Mouse (Mus musculus): ENCODE measurements around the gene Csf2ra.
A peak's percentile ranks its signal among the peaks of the same experiment; 100 is the strongest.
"Not testable (repeated sequence)": the region's sequence is repeated elsewhere in the genome, so short reads cannot be mapped to it uniquely, and the experiment has no call there.

Csf2ra gene

GRCm38 (mm10) chr19:61227941-61228701, at the start of gene Csf2ra:
Gene Csf2ra, minus strand, starts transcription at chr19:61228429.
- DNase-seq, result peak; percentile 64

- no peak for DNase-seq
Observed at GRCm38 (mm10) chr19:61275446-61275845, 47.2 kb upstream of the Csf2ra start.

DNA sequence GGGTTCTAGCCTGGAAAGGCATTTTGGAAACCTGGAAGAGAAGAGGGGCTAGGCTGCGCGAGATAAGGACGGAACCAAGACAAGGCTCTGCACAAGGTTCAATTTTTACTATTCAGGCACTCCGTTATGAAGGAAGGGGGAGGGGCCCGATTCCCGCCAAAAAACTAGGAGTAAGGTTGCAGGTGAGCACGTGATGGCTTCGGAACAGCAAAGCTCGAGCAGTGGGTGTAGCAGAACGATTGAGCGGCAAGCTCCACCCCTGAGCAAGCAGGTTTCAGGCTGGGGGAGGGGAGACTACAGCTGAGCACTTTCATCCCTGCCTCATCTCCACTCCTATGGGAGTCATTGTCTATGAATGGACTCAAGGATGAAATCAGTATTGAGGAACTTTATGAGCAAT, 40.9 kb upstream of the Csf2ra start:
- DNase-seq, result not testable (repeated sequence)

- no peak for DNase-seq
Observed at GRCm38 (mm10) chr19:61267141-61267540, 38.9 kb upstream of the Csf2ra start.

GRCm38 (mm10) chr19:61266651-61267050, 38.4 kb upstream of the Csf2ra start:
- no peak for DNase-seq

DNA sequence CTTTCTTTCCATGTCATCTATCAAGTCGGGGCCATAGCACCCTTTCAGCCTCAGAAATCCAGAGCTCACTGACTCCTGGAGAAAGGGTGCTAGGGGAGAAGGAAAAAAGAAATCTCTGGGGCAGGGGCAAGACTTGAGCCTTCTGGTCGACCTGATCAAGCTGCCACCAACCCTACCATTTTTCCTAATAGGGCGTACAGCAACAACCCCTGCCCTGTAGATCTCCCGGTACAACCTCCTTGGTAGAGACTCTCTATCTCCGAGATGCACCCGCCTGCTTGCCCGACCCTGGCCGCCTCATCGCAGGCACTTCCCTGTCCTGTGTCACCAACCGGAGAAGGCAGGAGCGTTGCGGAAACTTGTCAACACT, 38.0 kb upstream of the Csf2ra start:
- peak; percentile 12 for DNase-seq

DNA sequence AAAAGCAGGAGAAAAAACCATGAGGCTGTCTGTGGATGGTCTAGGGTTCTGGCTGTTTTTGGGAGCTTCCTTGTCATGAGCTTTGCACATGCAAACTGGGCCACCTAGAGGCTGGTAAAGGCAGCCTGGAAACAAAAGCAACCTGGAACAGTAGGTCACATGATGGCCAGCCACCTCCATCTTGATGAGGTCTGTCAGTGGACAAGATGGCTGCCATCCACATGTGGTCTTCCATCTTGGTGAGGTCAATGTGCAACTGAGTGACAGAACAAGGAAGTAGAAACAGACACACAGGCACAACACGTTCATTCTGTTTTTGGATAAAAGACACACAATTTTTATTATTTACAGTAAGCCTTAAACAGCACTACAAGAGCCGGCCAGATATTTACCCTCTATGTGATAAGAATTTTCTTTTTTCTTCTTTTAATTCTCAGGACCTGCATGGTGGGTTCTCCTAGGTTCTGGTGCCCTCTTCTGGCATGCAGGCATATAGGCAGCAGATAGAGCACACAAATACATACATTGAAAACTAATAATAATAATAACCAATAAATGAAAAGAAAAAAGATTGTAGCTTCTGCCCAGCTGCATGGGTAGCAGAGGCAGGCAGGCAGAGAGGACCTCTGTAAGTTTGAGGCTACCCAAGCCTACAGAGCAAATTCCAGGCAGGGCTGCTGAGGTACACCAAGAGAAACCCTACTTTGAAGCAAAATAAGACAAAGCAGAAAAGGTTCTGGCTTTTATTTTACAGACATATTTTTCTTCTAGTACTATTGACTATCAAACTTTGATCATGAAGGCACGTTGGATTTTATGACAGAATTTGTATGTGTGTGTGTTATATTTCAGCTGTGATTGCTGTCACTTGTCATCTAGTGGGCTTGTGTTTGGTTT, 37.4 kb upstream of the Csf2ra start:
- peak; percentile 42 for DNase-seq

GRCm38 (mm10) chr19:61264933-61265332, 36.7 kb upstream of the Csf2ra start:
- DNase-seq, result no peak

DNA sequence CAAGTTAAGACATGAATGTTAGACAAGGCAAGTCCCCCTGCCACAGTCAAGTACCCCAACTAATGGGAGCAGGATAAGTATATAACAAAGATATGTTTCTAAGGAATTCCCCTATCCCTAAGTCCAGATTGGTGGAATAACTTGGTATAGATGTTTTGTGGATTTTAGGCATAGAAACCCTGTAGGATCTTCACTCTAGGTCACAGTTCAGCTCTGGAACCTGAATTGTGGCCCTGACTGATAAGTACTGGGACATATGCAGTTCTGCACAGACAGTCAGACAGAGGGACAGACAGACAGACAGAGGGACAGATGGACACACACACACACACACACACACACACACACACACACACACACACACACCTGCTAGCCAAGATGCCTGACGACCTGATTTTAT, 36.0 kb upstream of the Csf2ra start:
- DNase-seq, result no peak

- no peak for DNase-seq
Observed at GRCm38 (mm10) chr19:61261241-61261640, 33.0 kb upstream of the Csf2ra start.

DNA sequence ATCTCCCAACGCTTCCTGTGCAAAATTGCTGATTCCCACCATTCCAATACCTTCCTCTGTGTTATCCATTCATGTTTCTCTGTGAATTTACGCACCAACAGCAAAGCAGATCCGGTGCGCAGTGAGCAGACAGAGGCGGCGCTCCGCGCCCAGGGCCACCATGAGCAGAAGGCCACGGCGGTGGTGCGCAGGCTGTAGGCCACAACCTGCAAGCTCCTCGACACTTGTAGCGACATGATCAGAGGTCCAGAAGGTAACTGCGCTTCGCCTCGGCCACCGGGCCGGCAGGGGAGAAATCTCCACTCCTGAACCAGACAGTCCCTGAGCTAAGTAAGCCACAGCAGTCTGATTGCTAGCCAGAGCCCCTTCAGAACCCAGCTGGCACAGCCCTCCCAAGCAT, 29.5 kb upstream of the Csf2ra start:
- no peak for DNase-seq

DNA sequence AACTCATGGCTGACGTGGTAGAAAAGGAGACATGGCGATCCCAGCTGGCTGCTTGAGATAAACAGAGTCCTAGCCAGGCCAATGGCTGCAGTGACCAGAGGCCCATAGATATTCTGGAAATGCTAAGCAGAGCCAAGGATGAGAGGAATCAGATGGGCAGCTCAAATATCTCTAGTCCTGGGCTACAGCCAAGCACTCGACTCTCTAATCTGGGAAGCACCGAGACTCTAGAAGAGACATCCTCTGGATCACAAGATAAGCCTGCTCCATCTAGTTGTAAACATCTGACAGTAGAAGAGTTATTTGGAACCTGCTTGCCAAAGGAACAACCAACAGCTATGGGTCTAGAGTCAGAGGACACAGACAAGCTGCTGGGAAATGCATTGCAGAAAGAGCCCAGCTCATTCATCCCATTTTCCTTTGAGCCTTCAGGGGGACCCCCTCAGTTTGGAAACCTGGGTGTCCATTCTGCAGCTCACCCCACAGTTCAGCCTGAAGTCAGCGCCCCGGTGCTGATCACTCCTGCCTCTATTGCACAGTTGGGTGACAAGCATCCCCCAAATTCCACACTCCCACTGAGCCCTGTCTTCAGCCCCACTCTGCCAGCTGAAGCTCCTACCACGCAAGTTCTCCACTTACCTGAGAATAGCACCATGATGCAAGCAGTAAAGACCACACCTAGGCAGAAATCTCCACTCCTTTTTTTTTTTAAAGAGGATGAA, 28.1 kb upstream of the Csf2ra start:
- DNase-seq, result no peak

DNA sequence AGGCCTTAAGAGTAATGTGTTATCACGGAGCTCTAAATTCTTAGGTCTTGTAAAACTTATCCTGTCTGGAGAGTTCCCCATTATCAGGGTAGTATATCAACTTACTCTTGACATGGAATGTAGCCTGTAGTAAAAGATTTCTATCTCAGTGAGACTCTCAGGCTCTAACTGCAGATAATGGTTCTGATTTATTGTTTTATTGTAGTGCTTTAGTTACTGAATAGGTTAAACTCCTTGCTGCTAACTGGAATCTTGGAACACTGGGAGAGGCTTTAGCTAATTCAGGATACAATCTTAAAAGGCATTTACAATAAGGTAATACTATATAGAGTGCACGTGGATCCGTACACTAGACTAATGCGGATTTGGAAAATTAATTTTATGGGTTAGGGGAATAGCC, 19.1 kb upstream of the Csf2ra start:
- not testable (repeated sequence) for DNase-seq

- no peak for DNase-seq
Observed at GRCm38 (mm10) chr19:61244721-61245436, 16.6 kb upstream of the Csf2ra start.

DNA sequence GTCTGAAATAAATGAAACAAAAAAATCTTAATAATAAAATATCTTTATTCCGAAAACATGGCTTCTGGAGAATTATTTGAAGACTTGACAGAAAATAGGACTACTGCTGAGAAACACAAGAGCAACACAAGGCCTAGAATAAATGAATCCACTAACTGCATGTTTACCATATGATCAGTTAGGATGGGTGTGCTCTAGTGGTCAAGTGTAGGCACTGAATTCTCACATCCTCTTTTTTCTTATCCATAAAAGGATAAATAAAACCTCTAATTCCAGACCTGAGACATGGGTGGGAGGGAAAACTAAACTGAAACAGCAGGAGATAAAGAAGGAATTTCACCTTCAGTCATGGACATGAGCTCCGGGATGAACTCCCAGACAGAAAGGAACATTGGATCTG, 9.7 kb upstream of the Csf2ra start:
- DNase-seq, result no peak

DNA sequence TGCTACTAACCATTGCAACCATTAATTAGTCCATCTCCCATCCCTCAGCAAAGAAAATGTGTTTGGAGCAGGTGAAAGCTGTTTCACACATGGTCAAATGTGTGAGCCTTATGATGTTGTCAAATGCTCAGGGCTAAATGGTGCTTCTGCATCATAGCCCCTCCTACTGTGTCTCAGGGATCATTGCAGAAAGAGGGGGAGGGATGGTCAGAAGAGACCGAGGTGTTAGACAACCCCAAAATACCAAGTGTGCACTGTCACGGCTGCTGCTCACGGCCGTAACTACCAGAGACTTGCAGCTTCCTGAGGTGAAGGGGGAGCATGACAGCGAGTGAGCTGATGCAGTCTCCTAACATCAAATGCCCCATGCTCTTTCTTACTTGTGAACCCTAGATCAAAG, 6.3 kb upstream of the Csf2ra start:
- no peak for DNase-seq

- DNase-seq, result peak; percentile 90
Observed at GRCm38 (mm10) chr19:61226928-61227854, 1.0 kb downstream of the Csf2ra start.

GRCm38 (mm10) chr19:61226401-61226927, 1.8 kb downstream of the Csf2ra start:
- DNase-seq, result peak; percentile 83

DNA sequence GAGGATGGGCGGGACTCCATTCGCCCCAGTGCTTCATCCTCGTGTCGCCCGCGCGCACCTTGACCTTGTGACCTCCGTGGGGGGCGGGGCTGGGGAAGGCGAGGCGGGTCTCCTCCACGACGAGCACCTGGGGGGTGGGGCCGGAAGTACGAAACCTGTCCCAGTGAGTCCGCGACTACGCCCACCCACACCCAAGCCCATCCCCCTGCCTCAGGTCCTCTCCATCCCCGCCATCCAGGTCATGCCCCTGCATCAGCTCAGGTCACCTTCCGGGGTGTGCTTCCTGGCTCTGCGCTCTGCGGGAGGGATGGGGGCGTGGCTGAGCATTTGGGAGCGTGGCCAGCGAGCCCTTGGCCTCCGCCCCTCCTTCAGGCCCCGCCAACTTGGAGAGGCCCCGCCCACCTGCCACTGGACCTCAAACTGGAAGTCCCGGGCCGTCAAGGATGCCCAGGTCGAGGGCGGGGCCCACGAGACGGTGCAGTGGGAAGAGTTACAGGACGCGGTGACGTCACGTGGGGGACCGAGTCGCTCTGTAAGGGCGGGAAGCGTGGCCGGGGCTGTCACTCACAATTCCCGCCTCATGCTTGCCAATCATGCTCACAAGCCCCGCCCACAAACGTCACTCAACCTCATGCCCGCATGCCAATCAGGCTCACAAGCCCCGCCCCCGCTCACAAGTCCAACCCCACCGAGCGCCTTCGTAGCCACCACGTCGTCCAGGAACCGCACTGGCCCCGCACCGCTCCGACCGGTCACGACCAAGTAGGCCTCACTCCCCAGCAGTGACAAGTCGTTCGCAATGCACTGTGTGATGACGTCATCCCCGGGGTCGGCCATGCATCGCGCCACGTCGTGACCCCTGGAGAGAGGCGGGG, 2.5 kb downstream of the Csf2ra start:
- DNase-seq, result peak; percentile 87

Measured in cerebellum, adult 11-12 months (tissue).